Mouse (Mus musculus) heart, postnatal 0 days (tissue): ENCODE data around the gene Cdrt4.

ENCODE experiments used
- CTCF ChIP-seq: IDR thresholded peaks from 2 replicates; pipeline ENCODE4 v1.5.1; 2016; ENCODE audit warnings: antibody characterized with exemption, control low read depth, low read depth
- EP300 ChIP-seq: IDR thresholded peaks from 2 replicates; pipeline ENCODE4 v1.6.1; 2016; ENCODE audit warnings: antibody characterized with exemption, low read depth

- TF ChIP-seq EP300 (no peak), CTCF (no peak)
Measured at GRCm38 (mm10) chr11:62931141-62931540, 19.9 kb upstream of the Cdrt4 start.
